17 mouse cellular contexts compared by ENCODE assay signal in genomic region chr17:63171264-63171663, GRCm38 (mm10).
DNase-seq lines count a peak whose midpoint lies in the region; ATAC-seq and TF ChIP-seq lines count a peak whose summit lies in the region.
"Had no signal": no experiment of that assay in that cellular context is flagged by ENCODE, and none has a peak within 500 bp of the region (broad histone marks: within the 10 kb centered on the region; RNA-seq: fewer than 3 reads in every experiment).

No protein-coding gene starts in this region.

- no peaks in the 10 kb centered on the region for H3K9me3 ChIP-seq in midbrain, embryonic 12.5 days
- H3K9me3 ChIP-seq in midbrain, postnatal 0 days (ENCODE audit: low read length): no peaks in the 10 kb centered on the region
- H3K9me3 ChIP-seq in midbrain, embryonic 16.5 days (replicated peaks; ENCODE audit: control insufficient read depth, low read length, poor library complexity, severe bottlenecking): no peaks in the 10 kb centered on the region
- no peaks in the 10 kb centered on the region for H3K9me3 ChIP-seq in intestine, embryonic 16.5 days (ENCODE audit: control insufficient read depth, low read length)
- H3K9me3 ChIP-seq: embryonic facial prominence, embryonic 12.5 days; heart, embryonic 13.5 days; limb, embryonic 13.5 days had no signal

- H3K27ac ChIP-seq in midbrain, embryonic 12.5 days (replicated peaks): 0 out of 2 replicates have a peak overlapping the region, but pooled peaks have one; percentile 39
- H3K27ac ChIP-seq in midbrain, postnatal 0 days (ENCODE audit: low read depth, low read length): no peak overlapping the region
- H3K27ac ChIP-seq in midbrain, embryonic 16.5 days (ENCODE audit: low read length): 0 out of 2 replicates have a peak overlapping the region, but pooled peaks have one; percentile 28
- H3K27ac ChIP-seq in intestine, embryonic 16.5 days (ENCODE audit: low read length): no peak overlapping the region
- H3K27ac ChIP-seq: embryonic facial prominence, embryonic 12.5 days; heart, embryonic 13.5 days; limb, embryonic 13.5 days had no signal

- no peak overlapping the region for H3K4me2 ChIP-seq in midbrain, embryonic 12.5 days (replicated peaks)
- no peak overlapping the region for H3K4me2 ChIP-seq in midbrain, postnatal 0 days (ENCODE audit: low read depth, low read length, poor library complexity, severe bottlenecking)
- no peak overlapping the region for H3K4me2 ChIP-seq in midbrain, embryonic 16.5 days (ENCODE audit: low read length)
- no peak overlapping the region for H3K4me2 ChIP-seq in intestine, embryonic 16.5 days (ENCODE audit: low read depth, low read length)
- H3K4me2 ChIP-seq: embryonic facial prominence, embryonic 12.5 days; heart, embryonic 13.5 days; limb, embryonic 13.5 days had no signal

- whole genome bisulfite sequencing in midbrain, embryonic 12.5 days: 28% methylated on average over 5 of the region's 5 CpGs
- WGBS in midbrain, postnatal 0 days: 32% methylated on average over 5 of the region's 5 CpGs
- 24% methylated on average over 5 of the region's 5 CpGs for WGBS in midbrain, embryonic 16.5 days
- WGBS in intestine, embryonic 16.5 days: 45% methylated on average over 5 of the region's 5 CpGs

- H3K36me3 ChIP-seq in midbrain, embryonic 12.5 days: no peaks in the 10 kb centered on the region
- H3K36me3 ChIP-seq in midbrain, postnatal 0 days (ENCODE audit: insufficient read depth, low read length): no peaks in the 10 kb centered on the region
- no peaks in the 10 kb centered on the region for H3K36me3 ChIP-seq in midbrain, embryonic 16.5 days (ENCODE audit: control insufficient read depth, insufficient read depth, low read length)
- H3K36me3 ChIP-seq in intestine, embryonic 16.5 days (ENCODE audit: control insufficient read depth, insufficient read depth, low read length): no peaks in the 10 kb centered on the region
- H3K36me3 ChIP-seq: embryonic facial prominence, embryonic 12.5 days; heart, embryonic 13.5 days; limb, embryonic 13.5 days had no signal

- no peaks in the 10 kb centered on the region for H3K27me3 ChIP-seq in midbrain, embryonic 12.5 days
- H3K27me3 ChIP-seq in midbrain, postnatal 0 days (ENCODE audit: insufficient read depth, low read length): no peaks in the 10 kb centered on the region
- H3K27me3 ChIP-seq in midbrain, embryonic 16.5 days (ENCODE audit: control insufficient read depth, insufficient read depth, low read depth, low read length): no peaks in the 10 kb centered on the region
- no peaks in the 10 kb centered on the region for H3K27me3 ChIP-seq in intestine, embryonic 16.5 days (replicated peaks; ENCODE audit: control insufficient read depth, insufficient read depth, low read length)
- H3K27me3 ChIP-seq: CH12.LX; embryonic facial prominence, embryonic 12.5 days; heart, embryonic 13.5 days; limb, embryonic 13.5 days had no signal

- H3K4me1 ChIP-seq in midbrain, embryonic 12.5 days: peaks cover 20% of the 10 kb centered on the region
- H3K4me1 ChIP-seq in midbrain, postnatal 0 days (ENCODE audit: insufficient read depth, low read length): 0 out of 2 replicates have a peak, but pooled peaks cover 4% of the 10 kb centered on the region
- peaks cover 27% of the 10 kb centered on the region for H3K4me1 ChIP-seq in midbrain, embryonic 16.5 days (ENCODE audit: control insufficient read depth, insufficient read depth, low read length)
- no peaks in the 10 kb centered on the region; the same call in 1 of the 2 replicates for H3K4me1 ChIP-seq in intestine, embryonic 16.5 days (ENCODE audit: control insufficient read depth, insufficient read depth, low read length)

- no peak overlapping the region for H3K9ac ChIP-seq in midbrain, embryonic 12.5 days (replicated peaks)
- H3K9ac ChIP-seq in midbrain, postnatal 0 days (replicated peaks; ENCODE audit: low read length, poor library complexity, severe bottlenecking): no peak overlapping the region
- no peak overlapping the region for H3K9ac ChIP-seq in midbrain, embryonic 16.5 days (ENCODE audit: low read depth, low read length)
- H3K9ac ChIP-seq in intestine, embryonic 16.5 days (ENCODE audit: low read depth, low read length): no peak overlapping the region
- H3K9ac ChIP-seq: embryonic facial prominence, embryonic 12.5 days; heart, embryonic 13.5 days; limb, embryonic 13.5 days had no signal

- H3K4me3 ChIP-seq in midbrain, embryonic 12.5 days: no peak overlapping the region
- no peak overlapping the region for H3K4me3 ChIP-seq in midbrain, postnatal 0 days (ENCODE audit: low read depth, low read length)
- H3K4me3 ChIP-seq in midbrain, embryonic 16.5 days (ENCODE audit: low read depth, low read length): no peak overlapping the region
- no peak overlapping the region for H3K4me3 ChIP-seq in intestine, embryonic 16.5 days (ENCODE audit: low read length)
- H3K4me3 ChIP-seq: embryonic facial prominence, embryonic 12.5 days; heart, embryonic 13.5 days; limb, embryonic 13.5 days had no signal

- ATAC-seq in midbrain, embryonic 12.5 days (ENCODE audit: low FRiP score, low read depth): peak; percentile 19; the same call in 1 of the 2 replicates
- no peak for ATAC-seq in midbrain, postnatal 0 days (ENCODE audit: low FRiP score)
- ATAC-seq in midbrain, embryonic 16.5 days: no peak
- ATAC-seq in intestine, embryonic 16.5 days: no peak

- DNase-seq in adrenal gland, postnatal 14 days: peak; percentile 16
- no peak for DNase-seq in adrenal gland, adult 18-20 months (ENCODE audit: low spot score in 2 of 2)
- DNase-seq in midbrain, postnatal 0 days (ENCODE audit: low spot score): no peak
- peak; percentile 15 to 37 for DNase-seq in thymus, postnatal 36 days
- no peak for DNase-seq in right cerebral cortex, postnatal 14 days
- DNase-seq: cerebellum, postnatal 14 days; gastrocnemius, postnatal 25 days; kidney, adult 18-20 months; kidney, postnatal 4 days; lung, adult 2 months had no signal

- no peak for TF ChIP-seq CTCF in midbrain, postnatal 0 days (IDR thresholded peaks at IDR 0.05)

Comparison
In these comparisons a context has a peak if more than half of its experiments do, and no peak if none do; other contexts are left out.
1. DNase-seq: peak in adrenal gland, postnatal 14 days (single experiment) and thymus, postnatal 36 days (2 of 2); none in adrenal gland, adult 18-20 months (0 of 2), midbrain, postnatal 0 days (single experiment) and right cerebral cortex, postnatal 14 days (single experiment).
2. H3K27ac ChIP-seq: peak in midbrain, embryonic 12.5 days (single experiment) and midbrain, embryonic 16.5 days (single experiment); none in midbrain, postnatal 0 days (single experiment) and intestine, embryonic 16.5 days (single experiment).